Mouse (Mus musculus): ENCODE measurements around the gene Kctd21.

Gene Kctd21

GRCm38 (mm10) chr7:97348836-97349235 lies 16.7 kb downstream of the Kctd21 start:
- no peak for DNase-seq (ENCODE audit: low spot score)

GRCm38 (mm10) chr7:97349438-97349837 lies 17.3 kb downstream of the Kctd21 start:
- no peak for DNase-seq (ENCODE audit: low spot score)

GRCm38 (mm10) chr7:97350891-97351290 lies 18.8 kb downstream of the Kctd21 start:
- DNase-seq (ENCODE audit: low spot score), result no peak

GRCm38 (mm10) chr7:97351792-97352513 lies 19.8 kb downstream of the Kctd21 start:
- no peak for DNase-seq (ENCODE audit: low spot score)

GRCm38 (mm10) chr7:97353356-97353755 lies 21.2 kb downstream of the Kctd21 start:
- no peak for DNase-seq (ENCODE audit: low spot score)

- DNase-seq (ENCODE audit: low spot score), result peak; percentile 76
These were observed 23.1 kb downstream of the Kctd21 start for GRCm38 (mm10) chr7:97355068-97355841.

GRCm38 (mm10) chr7:97356253-97356652 lies 24.1 kb downstream of the Kctd21 start:
- no peak for DNase-seq (ENCODE audit: low spot score)

- DNase-seq (ENCODE audit: low spot score), result peak; percentile 86
These were observed 24.7 kb downstream of the Kctd21 start for GRCm38 (mm10) chr7:97356875-97357276.

GRCm38 (mm10) chr7:97357840-97358239 lies 25.7 kb downstream of the Kctd21 start:
- no peak for DNase-seq (ENCODE audit: low spot score)

- no peak for DNase-seq (ENCODE audit: low spot score)
These were observed 26.2 kb downstream of the Kctd21 start for GRCm38 (mm10) chr7:97358347-97358746.

GRCm38 (mm10) chr7:97360166-97360565 lies 28.0 kb downstream of the Kctd21 start:
- DNase-seq (ENCODE audit: low spot score), result no peak

- DNase-seq (ENCODE audit: low spot score), result no peak
These were observed 28.8 kb downstream of the Kctd21 start for GRCm38 (mm10) chr7:97360955-97361354.

- peak; percentile 34 for DNase-seq (ENCODE audit: low spot score)
These were observed 29.3 kb downstream of the Kctd21 start for GRCm38 (mm10) chr7:97361467-97361866.

- no peak for DNase-seq (ENCODE audit: low spot score)
These were observed 33.8 kb downstream of the Kctd21 start for GRCm38 (mm10) chr7:97365887-97366286.

GRCm38 (mm10) chr7:97375101-97375500 lies 43.0 kb downstream of the Kctd21 start:
- no peak for DNase-seq (ENCODE audit: low spot score)

GRCm38 (mm10) chr7:97375906-97376305 lies 43.8 kb downstream of the Kctd21 start:
- no peak for DNase-seq (ENCODE audit: low spot score)

GRCm38 (mm10) chr7:97379304-97379703 lies 47.2 kb downstream of the Kctd21 start:
- no peak for DNase-seq (ENCODE audit: low spot score)

- no peak for DNase-seq (ENCODE audit: low spot score)
These were observed 48.5 kb downstream of the Kctd21 start for GRCm38 (mm10) chr7:97380500-97381123.

GRCm38 (mm10) chr7:97382661-97383060 lies 50.5 kb downstream of the Kctd21 start:
- no peak for DNase-seq (ENCODE audit: low spot score)

GRCm38 (mm10) chr7:97383496-97384132 lies 51.5 kb downstream of the Kctd21 start:
- DNase-seq (ENCODE audit: low spot score), result no peak

GRCm38 (mm10) chr7:97386106-97386805 lies 54.1 kb downstream of the Kctd21 start:
- no peak for DNase-seq (ENCODE audit: low spot score)

Measured in lung, postnatal 25 days (tissue).